Mouse (Mus musculus) stomach, embryonic 16.5 days (tissue): ENCODE data around the gene Fbxl17. TPM values are rescaled to one million over a fixed set of nuclear protein-coding genes. Genes with fewer than 3 reads are reported as not detected.

Experiments used
- ATAC-seq: fragments of 200-750 bp; cut with Nextera tagmentation; 2 replicates; pipeline ENCODE4 v1.8.0; 2017; ENCODE audit warnings: moderate number of reproducible peaks, moderate TSS enrichment; ENCODE audit not compliant: insufficient read depth, low FRiP score
- H3K27ac ChIP-seq: fragments of 300-500 bp; sonication (generic); 2 replicates; pipeline ENCODE4 v1.5.1; 2014; ENCODE audit warnings: low read length
- H3K27me3 ChIP-seq: fragments of 300-500 bp; sonication (generic); 2 replicates; pipeline ENCODE4 v1.6.1; 2014; ENCODE audit warnings: low read length, control low read depth, mixed read lengths; ENCODE audit not compliant: control insufficient read depth, insufficient read depth
- H3K36me3 ChIP-seq: fragments of 300-500 bp; sonication (generic); 2 replicates; pipeline ENCODE4 v1.6.1; 2014; ENCODE audit warnings: low read length; ENCODE audit not compliant: control insufficient read depth, insufficient read depth
- H3K4me1 ChIP-seq: fragments of 300-500 bp; sonication (generic); 2 replicates; pipeline ENCODE4 v1.6.1; 2014; ENCODE audit warnings: low read length, control low read depth, mixed read lengths; ENCODE audit not compliant: control insufficient read depth, insufficient read depth
- H3K4me2 ChIP-seq: fragments of 300-500 bp; sonication (generic); 2 replicates; pipeline ENCODE4 v1.6.1; 2014; ENCODE audit warnings: low read depth, low read length, mixed read lengths
- H3K4me3 ChIP-seq: fragments of 300-500 bp; sonication (generic); replicated peaks from 2 replicates; pipeline ENCODE4 v1.5.1; 2014; ENCODE audit warnings: mild to moderate bottlenecking, low read length
- H3K9ac ChIP-seq: fragments of 300-500 bp; sonication (generic); 2 replicates; pipeline ENCODE4 v1.6.1; 2014; ENCODE audit warnings: low read length
- H3K9me3 ChIP-seq: fragments of 300-500 bp; sonication (generic); replicated peaks from 2 replicates; pipeline ENCODE4 v1.6.1; 2016; ENCODE audit warnings: low read length, control low read depth; ENCODE audit not compliant: control insufficient read depth
- WGBS: fragments of 180-500 bp; shearing (Covaris S2); extraction: QIAGEN DNeasy Blood & Tissue Kit; methylation state at CpG from one replicate; pipeline ENCODE4 v1.1.7; 2014; 5-methylcytosine and 5-hydroxymethylcytosine counted together
- polyA plus RNA-seq: library from polyadenylated mRNA; unstranded; fragments of >200 nt; fragmentation: Nextera tagmentation; extraction: Ambion mirVana; gene quantifications from 2 replicates; pipeline ENCODE4 v1.2.1, GENCODE M21; 2015

Fbxl17 gene
- polyA plus RNA-seq, 1 experiment from 2014 or later, result 4.7 TPM

DNA sequence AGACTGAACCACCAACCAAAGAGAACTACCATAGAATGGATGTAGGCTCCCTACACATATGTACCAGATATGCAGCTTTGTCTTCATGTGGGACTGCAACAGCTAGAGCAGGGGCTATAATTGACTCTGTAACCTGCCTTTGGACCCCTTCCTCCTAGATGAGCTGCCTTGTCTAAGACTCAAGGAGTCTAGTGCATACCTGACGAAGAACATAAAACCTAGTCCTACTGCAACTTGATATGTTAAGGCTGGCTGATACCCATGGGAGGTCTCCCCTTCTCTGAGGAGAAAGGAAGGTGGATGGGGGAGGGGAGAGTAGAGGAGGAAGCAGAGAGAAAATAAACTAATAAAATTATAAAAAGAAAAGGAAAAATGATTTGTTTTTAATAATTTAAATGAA is 273.9 kb downstream of the Fbxl17 start:
- no peak overlapping the region for H3K27ac ChIP-seq
- H3K9ac ChIP-seq, result no peak overlapping the region
- H3K4me1 ChIP-seq, result no peaks in the 10 kb centered on the region
- no peak overlapping the region for H3K4me2 ChIP-seq
- ATAC-seq, result no peak
- no peaks in the 10 kb centered on the region for H3K36me3 ChIP-seq
- no peak overlapping the region for H3K4me3 ChIP-seq
- no peaks in the 10 kb centered on the region for H3K27me3 ChIP-seq
- WGBS, result 100% methylated on average over 1 of the region's 1 CpGs
- no peaks in the 10 kb centered on the region for H3K9me3 ChIP-seq

DNA sequence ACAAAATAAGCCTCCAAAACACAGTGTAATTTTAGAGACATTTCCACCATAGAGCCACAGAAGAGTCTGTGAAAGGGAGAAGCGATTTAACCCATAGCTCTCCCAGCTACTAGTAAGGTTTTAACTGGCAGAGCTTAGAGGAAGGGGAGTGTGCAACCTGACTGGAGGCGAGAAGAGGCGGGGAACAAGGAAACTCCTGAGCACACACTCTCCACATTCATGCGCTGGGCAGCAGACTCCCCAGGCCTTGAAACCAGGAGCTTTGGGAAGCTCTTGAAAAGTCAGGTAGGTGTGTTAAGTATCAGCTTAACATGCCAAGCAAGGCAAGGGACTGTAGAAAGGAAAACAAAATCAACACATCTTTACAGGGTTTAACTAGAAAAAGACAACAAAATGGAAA is 276.1 kb downstream of the Fbxl17 start:
- H3K4me3 ChIP-seq, result no peak overlapping the region
- no peak for ATAC-seq
- H3K36me3 ChIP-seq, result no peaks in the 10 kb centered on the region
- H3K9ac ChIP-seq, result no peak overlapping the region
- WGBS, result 65% methylated on average over 4 of the region's 4 CpGs
- no peaks in the 10 kb centered on the region for H3K9me3 ChIP-seq
- no peaks in the 10 kb centered on the region for H3K27me3 ChIP-seq
- H3K27ac ChIP-seq, result no peak overlapping the region
- no peak overlapping the region for H3K4me2 ChIP-seq
- no peaks in the 10 kb centered on the region for H3K4me1 ChIP-seq

DNA sequence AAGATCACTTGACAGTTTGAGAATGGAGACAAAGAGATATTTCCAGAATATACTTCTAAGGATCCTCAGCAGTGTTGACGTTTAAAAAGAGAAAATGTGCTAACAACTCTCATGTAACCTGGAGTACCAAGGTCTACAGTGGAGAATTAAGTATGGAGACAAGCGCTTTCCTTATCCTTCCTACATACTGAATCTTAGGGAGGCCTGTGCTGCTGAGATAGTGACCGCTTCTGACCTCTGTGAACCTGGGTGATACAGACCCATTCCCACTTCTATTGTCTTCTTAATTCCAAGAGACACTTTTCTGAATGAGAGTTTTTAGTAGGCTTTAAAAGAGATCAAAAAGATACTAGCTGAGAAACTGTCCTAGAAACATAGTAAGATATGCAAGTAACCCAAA is 278.2 kb downstream of the Fbxl17 start:
- Histone ChIP-seq H3K4me3 (no peak overlapping the region), H3K27ac (no peak overlapping the region), H3K4me1 (no peaks in the 10 kb centered on the region), H3K36me3 (no peaks in the 10 kb centered on the region), H3K27me3 (no peaks in the 10 kb centered on the region), H3K9me3 (no peaks in the 10 kb centered on the region), H3K9ac (no peak overlapping the region), H3K4me2 (no peak overlapping the region)
- 86% methylated on average over 3 of the region's 3 CpGs for WGBS
- ATAC-seq, result no peak

DNA sequence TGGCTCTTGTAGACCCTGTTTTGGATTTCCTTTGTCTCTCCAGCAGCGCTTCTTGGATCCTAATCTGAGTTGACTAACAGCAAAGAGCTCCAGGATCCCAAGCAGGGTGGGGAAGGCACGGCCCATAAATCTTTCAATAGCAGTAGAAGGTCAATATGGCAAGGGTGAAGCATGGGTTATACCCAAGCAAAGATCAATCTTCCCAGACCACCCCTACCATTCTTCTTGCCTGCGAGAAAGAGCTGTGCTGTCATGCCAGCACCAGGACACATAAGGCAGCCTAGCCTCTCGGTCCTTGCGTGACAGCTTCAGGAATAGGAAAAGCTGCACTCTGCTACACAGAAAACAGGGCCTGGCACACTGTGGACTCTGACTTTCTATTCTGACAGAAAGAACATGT is 279.0 kb downstream of the Fbxl17 start:
- no peaks in the 10 kb centered on the region for H3K9me3 ChIP-seq
- H3K4me3 ChIP-seq, result no peak overlapping the region
- 49% methylated on average over 5 of the region's 5 CpGs for WGBS
- H3K9ac ChIP-seq, result no peak overlapping the region
- no peak for ATAC-seq
- H3K27ac ChIP-seq, result no peak overlapping the region
- H3K4me2 ChIP-seq, result no peak overlapping the region
- no peaks in the 10 kb centered on the region for H3K4me1 ChIP-seq
- H3K36me3 ChIP-seq, result no peaks in the 10 kb centered on the region
- H3K27me3 ChIP-seq, result no peaks in the 10 kb centered on the region

DNA sequence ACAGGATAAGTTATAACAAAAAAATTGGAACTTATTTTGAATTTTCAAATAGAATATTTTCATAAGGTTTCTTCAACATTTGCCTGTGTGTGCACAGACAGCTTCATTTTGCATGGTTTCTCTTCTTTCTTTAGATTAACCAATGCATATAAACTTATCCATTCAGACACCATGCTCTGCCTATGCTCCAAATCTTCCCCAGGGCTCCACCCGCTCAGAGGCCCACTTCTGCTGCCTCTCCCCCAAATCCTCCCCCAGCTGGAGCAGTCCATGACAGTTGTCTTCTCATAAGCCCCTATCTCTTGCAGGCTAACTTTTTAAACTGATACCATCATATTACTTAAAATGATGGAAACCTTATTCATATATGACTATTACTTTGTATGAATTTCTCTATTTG is 282.8 kb downstream of the Fbxl17 start:
- no peak overlapping the region for H3K4me3 ChIP-seq
- 82% methylated on average over 1 of the region's 1 CpGs for WGBS
- H3K9me3 ChIP-seq, result no peaks in the 10 kb centered on the region

DNA sequence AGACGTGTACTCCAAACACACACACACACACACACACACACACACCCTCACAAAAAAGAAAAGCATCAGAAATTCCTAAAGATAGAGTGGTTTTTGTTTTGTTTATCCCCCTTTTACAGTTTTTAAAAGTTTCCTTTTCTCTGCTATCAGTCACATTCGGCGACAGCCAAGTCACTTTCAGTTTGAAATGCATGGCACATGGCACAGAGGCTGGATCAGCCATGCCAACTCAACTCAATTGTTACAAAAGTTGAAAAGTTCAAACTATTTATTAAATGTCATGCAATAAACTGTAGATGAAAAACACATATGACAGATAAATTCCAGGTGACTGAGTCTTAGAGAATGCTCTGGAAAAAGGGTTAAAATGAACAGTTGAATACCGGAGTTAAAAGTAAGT is 287.8 kb downstream of the Fbxl17 start:
- Histone ChIP-seq H3K4me1 (no peaks in the 10 kb centered on the region), H3K36me3 (no peaks in the 10 kb centered on the region; the same call in 1 of the 2 replicates), H3K27ac (no peak overlapping the region), H3K27me3 (no peaks in the 10 kb centered on the region), H3K9ac (no peak overlapping the region), H3K4me3 (no peak overlapping the region), H3K4me2 (no peak overlapping the region), H3K9me3 (no peaks in the 10 kb centered on the region)
- WGBS, result 88% methylated on average over 4 of the region's 4 CpGs
- no peak for ATAC-seq

More for the DNA sequence above, 282.8 kb downstream of the Fbxl17 start:
- ATAC-seq, result no peak
- Histone ChIP-seq H3K4me1 (no peaks in the 10 kb centered on the region), H3K27me3 (no peaks in the 10 kb centered on the region), H3K36me3 (no peaks in the 10 kb centered on the region; the same call in 1 of the 2 replicates), H3K9ac (no peak overlapping the region), H3K27ac (no peak overlapping the region), H3K4me2 (no peak overlapping the region)

DNA sequence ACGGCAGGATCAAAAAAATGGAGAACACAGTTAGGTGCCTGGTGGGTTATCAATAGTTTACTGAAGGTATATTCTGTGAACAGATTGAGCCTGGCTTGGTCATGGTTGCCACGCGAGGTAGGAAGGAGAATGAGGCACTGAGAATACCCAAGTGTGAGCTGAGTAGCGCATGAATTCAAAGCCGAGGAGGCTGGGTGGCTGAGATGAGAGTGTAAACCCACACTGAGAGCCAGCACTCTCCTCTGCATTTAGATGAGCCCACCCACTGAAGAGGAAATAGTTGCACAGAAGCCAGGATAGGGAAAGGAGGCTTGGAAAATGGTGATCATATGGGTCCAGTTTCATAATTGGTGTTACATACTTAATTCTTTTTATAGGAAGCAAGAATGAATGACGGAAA is 290.7 kb downstream of the Fbxl17 start:
- no peaks in the 10 kb centered on the region for H3K27me3 ChIP-seq
- H3K27ac ChIP-seq, result no peak overlapping the region
- no peak for ATAC-seq
- H3K4me2 ChIP-seq, result no peak overlapping the region
- H3K36me3 ChIP-seq, result no peaks in the 10 kb centered on the region; the same call in 1 of the 2 replicates
- H3K9ac ChIP-seq, result no peak overlapping the region
- no peaks in the 10 kb centered on the region for H3K4me1 ChIP-seq
- 94% methylated on average over 6 of the region's 6 CpGs for WGBS
- no peak overlapping the region for H3K4me3 ChIP-seq
- H3K9me3 ChIP-seq, result no peaks in the 10 kb centered on the region

DNA sequence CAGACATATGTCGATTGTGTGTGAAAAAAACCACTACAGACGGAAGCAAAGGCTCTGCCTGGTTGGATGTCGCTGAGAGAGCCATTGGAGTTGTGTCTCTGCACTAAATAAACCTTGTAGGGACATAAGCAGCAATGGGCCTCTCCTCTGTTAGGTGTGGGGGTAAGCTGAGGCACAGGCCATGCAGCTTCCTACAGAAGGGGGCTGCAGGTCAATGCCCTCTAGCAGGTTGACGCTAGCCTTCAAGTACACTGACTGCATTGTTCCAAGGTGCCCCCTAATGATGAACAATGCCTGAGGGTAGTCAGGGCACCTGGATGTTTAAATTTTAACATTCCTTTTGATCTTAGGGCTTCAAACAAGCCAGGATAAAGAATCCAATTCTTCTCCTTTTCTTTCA is 291.5 kb downstream of the Fbxl17 start:
- Histone ChIP-seq H3K4me3 (no peak overlapping the region), H3K4me2 (no peak overlapping the region), H3K27ac (no peak overlapping the region), H3K9ac (no peak overlapping the region), H3K36me3 (no peaks in the 10 kb centered on the region; the same call in 1 of the 2 replicates), H3K9me3 (no peaks in the 10 kb centered on the region), H3K27me3 (no peaks in the 10 kb centered on the region), H3K4me1 (no peaks in the 10 kb centered on the region)
- 82% methylated on average over 4 of the region's 4 CpGs for WGBS
- ATAC-seq, result no peak

DNA sequence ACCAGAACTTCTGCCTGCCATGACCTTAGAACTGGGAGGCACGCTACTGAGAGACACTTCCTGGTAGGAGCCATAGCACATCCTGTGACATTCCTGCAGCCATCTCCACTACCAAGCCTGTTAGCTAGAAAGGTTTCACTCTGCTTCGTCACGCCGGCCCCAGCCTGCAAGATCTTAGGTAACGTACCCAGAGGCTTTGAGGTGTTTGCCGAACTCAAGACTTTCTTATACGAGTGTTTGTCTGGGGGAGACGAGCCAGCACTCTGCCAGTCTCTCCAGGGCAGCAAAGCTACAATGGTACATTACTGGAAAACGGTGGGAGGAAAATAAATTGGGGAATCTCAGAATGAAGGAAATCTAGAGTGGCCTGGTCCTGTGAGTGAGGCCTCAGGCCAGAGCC is 292.1 kb downstream of the Fbxl17 start:
- Histone ChIP-seq H3K36me3 (no peaks in the 10 kb centered on the region; the same call in 1 of the 2 replicates), H3K9ac (no peak overlapping the region), H3K27ac (no peak overlapping the region), H3K27me3 (no peaks in the 10 kb centered on the region), H3K9me3 (no peaks in the 10 kb centered on the region), H3K4me2 (no peak overlapping the region), H3K4me3 (no peak overlapping the region), H3K4me1 (no peaks in the 10 kb centered on the region)
- WGBS, result 88% methylated on average over 9 of the region's 9 CpGs
- no peak for ATAC-seq

DNA sequence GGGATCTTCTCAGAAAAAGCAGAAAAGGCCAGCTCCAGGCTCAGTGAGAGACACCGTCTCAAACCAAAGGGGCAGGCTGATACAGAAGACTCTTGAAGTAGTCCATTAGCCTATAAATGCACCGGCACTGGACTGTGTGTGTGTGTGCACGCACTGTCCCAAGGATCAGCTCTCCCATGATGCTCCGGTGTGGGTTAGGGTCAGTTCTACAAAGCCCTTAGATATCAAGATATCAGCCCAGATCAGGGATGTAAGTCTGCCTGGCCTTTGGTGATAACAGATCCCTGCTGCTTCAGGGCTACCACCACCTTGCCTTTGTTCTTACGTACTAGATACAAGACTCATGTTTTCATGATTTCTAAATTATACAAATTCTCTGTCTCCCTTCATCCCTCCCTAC is 294.5 kb downstream of the Fbxl17 start:
- no peak for ATAC-seq
- WGBS, result 90% methylated on average over 5 of the region's 5 CpGs

More for the DNA sequence above, 294.5 kb downstream of the Fbxl17 start:
- no peak overlapping the region for H3K4me3 ChIP-seq
- no peaks in the 10 kb centered on the region for H3K27me3 ChIP-seq
- H3K4me1 ChIP-seq, result no peaks in the 10 kb centered on the region
- no peak overlapping the region for H3K4me2 ChIP-seq
- no peak overlapping the region for H3K27ac ChIP-seq
- H3K9ac ChIP-seq, result no peak overlapping the region
- H3K9me3 ChIP-seq, result no peaks in the 10 kb centered on the region
- no peaks in the 10 kb centered on the region for H3K36me3 ChIP-seq
